Mouse (Mus musculus) heart, postnatal 0 days (tissue): ENCODE measurements around the gene Rfng.

ENCODE experiments used
- CTCF ChIP-seq: IDR thresholded peaks from 2 replicates; pipeline ENCODE4 v1.5.1; 2016; ENCODE audit warnings: antibody characterized with exemption, control low read depth, low read depth
- EP300 ChIP-seq: IDR thresholded peaks from 2 replicates; pipeline ENCODE4 v1.6.1; 2016; ENCODE audit warnings: antibody characterized with exemption, low read depth

GRCm38 (mm10) chr11:120768206-120768605 is 15.8 kb downstream of the Rfng start:
- TF ChIP-seq EP300 (no peak), CTCF (no peak)
